Mouse (Mus musculus) lung, adult 2 months (tissue): ENCODE data around the gene Zfp3. TPM values are rescaled to one million over a fixed set of nuclear protein-coding genes. Genes with fewer than 3 reads are reported as not detected.

ENCODE experiments used
- DNase-seq: peaks from one replicate; pipeline ENCODE4 v3.0.0; 2022
- H3K4me1 ChIP-seq: fragments of 200-500 bp; 2 replicates; pipeline ENCODE4 v1.6.1; 2011; ENCODE audit warnings: low read length; ENCODE audit not compliant: control insufficient read depth, insufficient read depth
- H3K4me3 ChIP-seq: fragments of 200-500 bp; replicated peaks from 2 replicates; pipeline ENCODE3; 2011; ENCODE audit warnings: low read depth, mild to moderate bottlenecking, control low read depth, low read length; ENCODE audit errors: extremely low read depth
- CTCF ChIP-seq: fragments of 200-500 bp; IDR thresholded peaks from 2 replicates; pipeline ENCODE4 v1.5.1; 2011; ENCODE audit warnings: mild to moderate bottlenecking, low read length, control low read depth; ENCODE audit not compliant: insufficient read depth
- POLR2A ChIP-seq: fragments of 200-500 bp; IDR thresholded peaks from 2 replicates; pipeline ENCODE4 v1.6.1; 2011; ENCODE audit warnings: low read depth, mild to moderate bottlenecking, control low read depth, low read length, borderline replicate concordance; ENCODE audit errors: extremely low read depth
- WGBS: fragments of 180-500 bp; shearing (Covaris S2); methylation state at CpG from one replicate; pipeline ENCODE4 v1.1.7; 2018; 5-methylcytosine and 5-hydroxymethylcytosine counted together
- polyA plus RNA-seq: library from polyadenylated mRNA; depleted of rRNA; stranded (reverse); fragments of >200 nt; gene quantifications from 2 replicates; pipeline ENCODE4 v1.2.3, GENCODE M21; 2012

The Zfp3 gene
- polyA plus RNA-seq, 1 experiment = 2.3 TPM

GRCm38 (mm10) chr11:70731178-70731577, 32.8 kb upstream of the Zfp3 start:
- WGBS = 53% methylated on average over 5 of the region's 5 CpGs
- H3K4me1 ChIP-seq = no peaks in the 10 kb centered on the region
- DNase-seq = no peak
- no peak overlapping the region for H3K4me3 ChIP-seq
- no peak for TF ChIP-seq CTCF
- no peak for TF ChIP-seq POLR2A

GRCm38 (mm10) chr11:70733256-70733655, 30.8 kb upstream of the Zfp3 start:
- no peaks in the 10 kb centered on the region for H3K4me1 ChIP-seq
- DNase-seq = no peak
- H3K4me3 ChIP-seq = no peak overlapping the region
- TF ChIP-seq POLR2A = no peak
- TF ChIP-seq CTCF = no peak
- WGBS = 63% methylated on average over 5 of the region's 5 CpGs

GRCm38 (mm10) chr11:70737749-70738148, 26.3 kb upstream of the Zfp3 start:
- WGBS = 41% methylated on average over 5 of the region's 5 CpGs
- TF ChIP-seq POLR2A (no peak), CTCF (no peak)
- H3K4me3 ChIP-seq = no peak overlapping the region
- DNase-seq = no peak
- H3K4me1 ChIP-seq = no peaks in the 10 kb centered on the region

GRCm38 (mm10) chr11:70741603-70742002, 22.4 kb upstream of the Zfp3 start:
- H3K4me3 ChIP-seq = no peak overlapping the region
- DNase-seq = no peak
- H3K4me1 ChIP-seq = no peaks in the 10 kb centered on the region
- no peak for TF ChIP-seq POLR2A
- no peak for TF ChIP-seq CTCF
- 80% methylated on average over 3 of the region's 3 CpGs for WGBS

- TF ChIP-seq POLR2A = no peak
- TF ChIP-seq CTCF = no peak
- Histone ChIP-seq H3K4me3 (no peak overlapping the region), H3K4me1 (no peaks in the 10 kb centered on the region)
- 78% methylated on average over 7 of the region's 7 CpGs for whole genome bisulfite sequencing
- no peak for DNase-seq
These were observed 21.9 kb upstream of the Zfp3 start for GRCm38 (mm10) chr11:70742117-70742516.

GRCm38 (mm10) chr11:70742581-70743459, 21.2 kb upstream of the Zfp3 start:
- TF ChIP-seq CTCF = no peak
- TF ChIP-seq POLR2A = no peak
- no peak for DNase-seq
- no peak overlapping the region for H3K4me3 ChIP-seq
- no peaks in the 10 kb centered on the region for H3K4me1 ChIP-seq
- 80% methylated on average over 12 of the region's 12 CpGs for WGBS

- H3K4me3 ChIP-seq = no peak overlapping the region
- no peak for TF ChIP-seq POLR2A
- TF ChIP-seq CTCF = no peak
- WGBS = 69% methylated on average over 7 of the region's 7 CpGs
- no peaks in the 10 kb centered on the region for H3K4me1 ChIP-seq
- DNase-seq = no peak
These were observed 18.4 kb upstream of the Zfp3 start for GRCm38 (mm10) chr11:70745636-70746035.

- TF ChIP-seq CTCF (no peak), POLR2A (no peak)
- no peak for DNase-seq
- 65% methylated on average over 4 of the region's 4 CpGs for WGBS
- H3K4me3 ChIP-seq = no peak overlapping the region
- H3K4me1 ChIP-seq = no peaks in the 10 kb centered on the region
These were observed 16.0 kb upstream of the Zfp3 start for GRCm38 (mm10) chr11:70747876-70748545.

- DNase-seq = no peak
- TF ChIP-seq POLR2A (no peak), CTCF (no peak)
- Histone ChIP-seq H3K4me3 (no peak overlapping the region), H3K4me1 (no peaks in the 10 kb centered on the region)
- WGBS = 75% methylated on average over 4 of the region's 4 CpGs
These were observed 11.5 kb upstream of the Zfp3 start for GRCm38 (mm10) chr11:70752337-70753017.
